Mouse (Mus musculus) heart, postnatal 0 days (tissue): ENCODE results near the gene Nrxn3. TPM values are rescaled to one million over a fixed set of nuclear protein-coding genes. Genes with fewer than 3 reads are reported as not detected.

Source experiments
- ATAC-seq: fragments of 200-750 bp; cut with Nextera tagmentation; 2 replicates; pipeline ENCODE4 v1.8.0; 2017; ENCODE audit warnings: low read depth, moderate number of reproducible peaks, moderate library complexity; ENCODE audit not compliant: insufficient read depth
- DNase-seq: peaks from one replicate; pipeline ENCODE4 v3.0.0-alpha.2; 2016; ENCODE audit warnings: low spot score
- H3K27ac ChIP-seq: fragments of 300-500 bp; sonication (generic); 2 replicates; pipeline ENCODE4 v1.5.1; 2014; ENCODE audit warnings: low read depth, mild to moderate bottlenecking
- H3K27me3 ChIP-seq: fragments of 300-500 bp; sonication (generic); 2 replicates; pipeline ENCODE4 v1.6.1; 2014; ENCODE audit warnings: low read length, mixed read lengths; ENCODE audit not compliant: control insufficient read depth, insufficient read depth
- H3K36me3 ChIP-seq: fragments of 300-500 bp; sonication (generic); replicated peaks from 2 replicates; pipeline ENCODE4 v1.6.1; 2014; ENCODE audit warnings: low read length, mixed read lengths; ENCODE audit not compliant: control insufficient read depth, insufficient read depth
- H3K4me1 ChIP-seq: fragments of 300-500 bp; sonication (generic); 2 replicates; pipeline ENCODE4 v1.6.1; 2014; ENCODE audit warnings: antibody characterized with exemption; ENCODE audit not compliant: control insufficient read depth, insufficient read depth
- H3K4me2 ChIP-seq: fragments of 300-500 bp; sonication (generic); 2 replicates; pipeline ENCODE4 v1.6.1; 2014; ENCODE audit warnings: low read depth, mild to moderate bottlenecking, low read length, moderate library complexity
- H3K4me3 ChIP-seq: fragments of 300-500 bp; sonication (generic); 2 replicates; pipeline ENCODE4 v1.5.1; 2014; ENCODE audit warnings: low read depth, low read length
- H3K9ac ChIP-seq: fragments of 300-500 bp; sonication (generic); replicated peaks from 2 replicates; pipeline ENCODE4 v1.6.1; 2014; ENCODE audit warnings: low read depth, low read length, mixed read lengths
- H3K9me3 ChIP-seq: fragments of 300-500 bp; sonication (generic); replicated peaks from 2 replicates; pipeline ENCODE4 v1.6.1; 2016; ENCODE audit warnings: low read length; ENCODE audit not compliant: control insufficient read depth
- CTCF ChIP-seq: IDR thresholded peaks from 2 replicates; pipeline ENCODE4 v1.5.1; 2016; ENCODE audit warnings: antibody characterized with exemption, control low read depth, low read depth
- EP300 ChIP-seq: IDR thresholded peaks from 2 replicates; pipeline ENCODE4 v1.6.1; 2016; ENCODE audit warnings: antibody characterized with exemption, low read depth
- WGBS: fragments of 180-500 bp; shearing (Covaris S2); extraction: QIAGEN DNeasy Blood & Tissue Kit; methylation state at CpG from one replicate; pipeline ENCODE4 v1.1.7; 2014; 5-methylcytosine and 5-hydroxymethylcytosine counted together
- polyA plus RNA-seq: library from polyadenylated mRNA; unstranded; fragments of >200 nt; fragmentation: Nextera tagmentation; extraction: Ambion mirVana; gene quantifications from 2 replicates; pipeline ENCODE4 v1.2.1, GENCODE M21; 2015
- total RNA-seq: library from RNA; depleted of rRNA; stranded (reverse); fragments of >200 nt; gene quantifications from 2 replicates; pipeline ENCODE4 v1.2.3, GENCODE M21; 2014; ENCODE audit warnings: low replicate concordance

Nrxn3 gene
- total and polyA plus RNA-seq, 2 experiments from 2014 or later = 1.0 to 1.8 TPM

- H3K4me3 ChIP-seq = no peak overlapping the region
- ATAC-seq (no peak), DNase-seq (no peak)
- no peak overlapping the region for H3K9ac ChIP-seq
- no peak overlapping the region for H3K27ac ChIP-seq
- H3K4me2 ChIP-seq = no peak overlapping the region
- no peaks in the 10 kb centered on the region for H3K36me3 ChIP-seq
- no peaks in the 10 kb centered on the region for H3K9me3 ChIP-seq
- no peak for TF ChIP-seq CTCF
- TF ChIP-seq EP300 = no peak
- no peaks in the 10 kb centered on the region for H3K4me1 ChIP-seq
- H3K27me3 ChIP-seq = no peaks in the 10 kb centered on the region
These were observed 1363.2 kb downstream of the Nrxn3 start for GRCm38 (mm10) chr12:90085862-90086261.

- H3K4me2 ChIP-seq = no peak overlapping the region
- H3K9me3 ChIP-seq = no peaks in the 10 kb centered on the region
- DNase-seq (no peak), ATAC-seq (no peak)
- WGBS = 60% methylated on average over 1 of the region's 1 CpGs
- H3K36me3 ChIP-seq = no peaks in the 10 kb centered on the region
- no peaks in the 10 kb centered on the region for H3K27me3 ChIP-seq
- no peak overlapping the region for H3K27ac ChIP-seq
- no peaks in the 10 kb centered on the region for H3K4me1 ChIP-seq
- TF ChIP-seq EP300 (no peak), CTCF (no peak)
- no peak overlapping the region for H3K4me3 ChIP-seq
- H3K9ac ChIP-seq = no peak overlapping the region
These were observed 1373.1 kb downstream of the Nrxn3 start for GRCm38 (mm10) chr12:90095754-90096153.

- DNase-seq = no peak
- no peaks in the 10 kb centered on the region for H3K27me3 ChIP-seq
- no peak overlapping the region for H3K4me2 ChIP-seq
- no peaks in the 10 kb centered on the region for H3K36me3 ChIP-seq
- no peaks in the 10 kb centered on the region for H3K9me3 ChIP-seq
- ATAC-seq = no peak
- H3K9ac ChIP-seq = no peak overlapping the region
- no peak for TF ChIP-seq CTCF
- no peak for TF ChIP-seq EP300
- no peaks in the 10 kb centered on the region for H3K4me1 ChIP-seq
- H3K4me3 ChIP-seq = no peak overlapping the region
- no peak overlapping the region for H3K27ac ChIP-seq
These were observed 1390.7 kb downstream of the Nrxn3 start for GRCm38 (mm10) chr12:90113351-90113791.

- no peaks in the 10 kb centered on the region for H3K4me1 ChIP-seq
- no peak for ATAC-seq
- H3K4me2 ChIP-seq = no peak overlapping the region
- H3K4me3 ChIP-seq = no peak overlapping the region
- H3K27me3 ChIP-seq = no peaks in the 10 kb centered on the region
- no peaks in the 10 kb centered on the region for H3K9me3 ChIP-seq
- H3K27ac ChIP-seq = no peak overlapping the region
- no peak for DNase-seq
- 89% methylated on average over 5 of the region's 5 CpGs for WGBS
- no peak overlapping the region for H3K9ac ChIP-seq
- no peaks in the 10 kb centered on the region for H3K36me3 ChIP-seq
- TF ChIP-seq EP300 = no peak
- no peak for TF ChIP-seq CTCF
These were observed 1409.5 kb downstream of the Nrxn3 start for GRCm38 (mm10) chr12:90131927-90132869.

GRCm38 (mm10) chr12:90142011-90142410 lies 1419.3 kb downstream of the Nrxn3 start:
- ATAC-seq (no peak), DNase-seq (no peak)
- Histone ChIP-seq H3K4me1 (no peaks in the 10 kb centered on the region), H3K36me3 (no peaks in the 10 kb centered on the region), H3K4me2 (no peak overlapping the region), H3K9me3 (no peaks in the 10 kb centered on the region), H3K4me3 (no peak overlapping the region), H3K9ac (no peak overlapping the region), H3K27me3 (no peaks in the 10 kb centered on the region), H3K27ac (no peak overlapping the region)
- TF ChIP-seq EP300 (no peak), CTCF (no peak)
- WGBS = 72% methylated on average over 2 of the region's 2 CpGs
